In genomic region chr6:114725147-114725575, GRCm38 (mm10) we compare ENCODE assay signal across 11 mouse cellular contexts.
DNase-seq lines count a peak whose midpoint lies in the region; ATAC-seq lines count a peak whose summit lies in the region.
"Had no signal": no experiment of that assay in that cellular context is flagged by ENCODE, and none has a peak within 500 bp of the region (broad histone marks: within the 10 kb centered on the region; RNA-seq: fewer than 3 reads in every experiment).

No protein-coding gene starts in this region.

- H3K9me3 ChIP-seq in hindbrain, embryonic 10.5 days: no peaks in the 10 kb centered on the region
- no peaks in the 10 kb centered on the region for H3K9me3 ChIP-seq in hindbrain, embryonic 14.5 days (ENCODE audit: control insufficient read depth, low read length)
- H3K9me3 ChIP-seq in midbrain, embryonic 15.5 days: no peaks in the 10 kb centered on the region
- H3K9me3 ChIP-seq in midbrain, embryonic 14.5 days (ENCODE audit: control insufficient read depth, low read length): no peaks in the 10 kb centered on the region
- no peaks in the 10 kb centered on the region for H3K9me3 ChIP-seq in limb, embryonic 15.5 days

- no peak overlapping the region for H3K9ac ChIP-seq in hindbrain, embryonic 14.5 days
- no peak overlapping the region for H3K9ac ChIP-seq in midbrain, embryonic 15.5 days
- H3K9ac ChIP-seq in midbrain, embryonic 14.5 days (replicated peaks; ENCODE audit: low read length): no peak overlapping the region; the same call in 1 of the 2 replicates
- H3K9ac ChIP-seq in limb, embryonic 15.5 days: no peak overlapping the region

- peak overlapping the region; percentile 72 for H3K27ac ChIP-seq in hindbrain, embryonic 10.5 days
- H3K27ac ChIP-seq in hindbrain, embryonic 14.5 days: no peak overlapping the region
- H3K27ac ChIP-seq in midbrain, embryonic 15.5 days: peak overlapping the region; percentile 18; the same call in 1 of the 2 replicates
- no peak overlapping the region for H3K27ac ChIP-seq in midbrain, embryonic 14.5 days (replicated peaks; ENCODE audit: low read depth, low read length)
- peak overlapping the region; percentile 9; the same call in 1 of the 2 replicates for H3K27ac ChIP-seq in limb, embryonic 15.5 days
- H3K27ac ChIP-seq: macrophage had no signal

- no peaks in the 10 kb centered on the region for H3K27me3 ChIP-seq in hindbrain, embryonic 10.5 days (ENCODE audit: insufficient read depth, poor library complexity, severe bottlenecking)
- H3K27me3 ChIP-seq in hindbrain, embryonic 14.5 days (ENCODE audit: control insufficient read depth, insufficient read depth, low read length): no peaks in the 10 kb centered on the region
- H3K27me3 ChIP-seq in midbrain, embryonic 15.5 days (replicated peaks): no peaks in the 10 kb centered on the region
- no peaks in the 10 kb centered on the region for H3K27me3 ChIP-seq in midbrain, embryonic 14.5 days (ENCODE audit: control insufficient read depth, insufficient read depth, low read length)
- no peaks in the 10 kb centered on the region for H3K27me3 ChIP-seq in limb, embryonic 15.5 days

- no peak for ATAC-seq in hindbrain, embryonic 14.5 days (ENCODE audit: low FRiP score)
- no peak for ATAC-seq in midbrain, embryonic 15.5 days (replicated peaks)
- ATAC-seq in midbrain, embryonic 14.5 days (ENCODE audit: low FRiP score, low TSS enrichment): no peak
- ATAC-seq in limb, embryonic 15.5 days (ENCODE audit: insufficient number of reproducible peaks, low FRiP score, low TSS enrichment, low read depth): peak; percentile 26; the same call in 1 of the 2 replicates

- peaks cover 29% of the 10 kb centered on the region for H3K4me1 ChIP-seq in hindbrain, embryonic 10.5 days (replicated peaks)
- peaks cover 9% of the 10 kb centered on the region; the same call in 1 of the 2 replicates for H3K4me1 ChIP-seq in hindbrain, embryonic 14.5 days (replicated peaks; ENCODE audit: control insufficient read depth, insufficient read depth, low read length)
- peaks cover 18% of the 10 kb centered on the region for H3K4me1 ChIP-seq in midbrain, embryonic 15.5 days
- H3K4me1 ChIP-seq in midbrain, embryonic 14.5 days (ENCODE audit: control insufficient read depth, insufficient read depth, low read length): no peaks in the 10 kb centered on the region
- peaks cover 29% of the 10 kb centered on the region for H3K4me1 ChIP-seq in limb, embryonic 15.5 days

- peak; percentile 16 for DNase-seq in hindbrain, embryonic 10.5 days (ENCODE audit: low spot score)
- DNase-seq in hindbrain, embryonic 14.5 days (ENCODE audit: low spot score): no peak
- no peak for DNase-seq in midbrain, embryonic 14.5 days
- peak; percentile 6 for DNase-seq in yolk sac, embryonic 10.5 days (ENCODE audit: low spot score)
- DNase-seq in cerebellum, adult 8-10 months: no peak
- no peak for DNase-seq in ovary, postnatal 14 days (ENCODE audit: low spot score)
- DNase-seq: adrenal gland, adult 8-10 months; cerebellum, adult 2 months had no signal

- no peaks in the 10 kb centered on the region for H3K36me3 ChIP-seq in hindbrain, embryonic 10.5 days
- H3K36me3 ChIP-seq in hindbrain, embryonic 14.5 days (replicated peaks; ENCODE audit: control insufficient read depth, insufficient read depth): no peaks in the 10 kb centered on the region
- H3K36me3 ChIP-seq in midbrain, embryonic 15.5 days (replicated peaks): no peaks in the 10 kb centered on the region
- H3K36me3 ChIP-seq in midbrain, embryonic 14.5 days (ENCODE audit: control insufficient read depth, insufficient read depth, low read length): no peaks in the 10 kb centered on the region
- H3K36me3 ChIP-seq in limb, embryonic 15.5 days: no peaks in the 10 kb centered on the region

- H3K4me2 ChIP-seq in hindbrain, embryonic 14.5 days (replicated peaks): no peak overlapping the region
- no peak overlapping the region for H3K4me2 ChIP-seq in midbrain, embryonic 15.5 days
- H3K4me2 ChIP-seq in midbrain, embryonic 14.5 days (ENCODE audit: low read length): no peak overlapping the region
- no peak overlapping the region for H3K4me2 ChIP-seq in limb, embryonic 15.5 days

- H3K4me3 ChIP-seq in hindbrain, embryonic 10.5 days: no peak overlapping the region
- H3K4me3 ChIP-seq in hindbrain, embryonic 14.5 days (replicated peaks; ENCODE audit: low read length): no peak overlapping the region
- H3K4me3 ChIP-seq in midbrain, embryonic 15.5 days: no peak overlapping the region
- H3K4me3 ChIP-seq in midbrain, embryonic 14.5 days (replicated peaks; ENCODE audit: low read depth, low read length): no peak overlapping the region
- no peak overlapping the region for H3K4me3 ChIP-seq in limb, embryonic 15.5 days

- WGBS in hindbrain, embryonic 10.5 days: 61% methylated on average over 8 of the region's 8 CpGs
- WGBS in hindbrain, embryonic 14.5 days: 76% methylated on average over 8 of the region's 8 CpGs
- WGBS in midbrain, embryonic 15.5 days: 56% methylated on average over 8 of the region's 8 CpGs
- WGBS in midbrain, embryonic 14.5 days: 71% methylated on average over 8 of the region's 8 CpGs
- WGBS in limb, embryonic 15.5 days: 27% methylated on average over 8 of the region's 8 CpGs

Comparison
In these comparisons a context has a peak if more than half of its experiments do, and no peak if none do; other contexts are left out.
1. DNase-seq: peak in hindbrain, embryonic 10.5 days (single experiment) and yolk sac, embryonic 10.5 days (single experiment); none in hindbrain, embryonic 14.5 days (single experiment), midbrain, embryonic 14.5 days (single experiment), cerebellum, adult 8-10 months (single experiment) and ovary, postnatal 14 days (single experiment).
2. H3K27ac ChIP-seq: peak in hindbrain, embryonic 10.5 days (single experiment), midbrain, embryonic 15.5 days (single experiment) and limb, embryonic 15.5 days (single experiment); none in hindbrain, embryonic 14.5 days (single experiment) and midbrain, embryonic 14.5 days (single experiment).